Mouse (Mus musculus): ENCODE measurements around the gene Ldb3. TPM values are rescaled to one million over a fixed set of nuclear protein-coding genes. Genes with fewer than 3 reads are reported as not detected.

Ldb3 gene
- polyA plus RNA-seq (2015; fragmentation: Nextera tagmentation; extraction: Ambion mirVana), result 1.2 and 5.6 TPM in 2 replicates

- Histone ChIP-seq H3K4me1 (ENCODE audit: control insufficient read depth, insufficient read depth, low read depth, low read length) (no peaks in the 10 kb centered on the region), H3K27me3 (replicated peaks; ENCODE audit: control insufficient read depth, insufficient read depth, low read length) (no peaks in the 10 kb centered on the region), H3K9ac (ENCODE audit: low read depth, low read length) (no peak within 1 kb of the TSS), H3K36me3 (ENCODE audit: control insufficient read depth, insufficient read depth, low read length) (no peaks in the 10 kb centered on the region), H3K4me2 (ENCODE audit: low read length) (no peak within 1 kb of the TSS), H3K4me3 (ENCODE audit: low read length) (no peak within 1 kb of the TSS), H3K27ac (ENCODE audit: low read depth, low read length) (no peak within 1 kb of the TSS), H3K9me3 (ENCODE audit: control insufficient read depth, low read length) (no peaks in the 10 kb centered on the region)
- ATAC-seq, result no peak
- 83% methylated on average over 8 of the region's 8 CpGs for WGBS
These were observed at the start of gene Ldb3 for GRCm38 (mm10) chr14:34588498-34588897. Gene Ldb3 (minus strand): TSS chr14:34588682.

- no peaks in the 10 kb centered on the region for H3K36me3 ChIP-seq (ENCODE audit: control insufficient read depth, insufficient read depth, low read length)
- no peak for ATAC-seq
- no peak overlapping the region for H3K27ac ChIP-seq (ENCODE audit: low read depth, low read length)
- H3K9me3 ChIP-seq (ENCODE audit: control insufficient read depth, low read length), result no peaks in the 10 kb centered on the region
- H3K4me1 ChIP-seq (ENCODE audit: control insufficient read depth, insufficient read depth, low read depth, low read length), result no peaks in the 10 kb centered on the region
- H3K9ac ChIP-seq (ENCODE audit: low read depth, low read length), result no peak overlapping the region
- 90% methylated on average over 6 of the region's 6 CpGs for WGBS
- no peak overlapping the region for H3K4me2 ChIP-seq (ENCODE audit: low read length)
- H3K4me3 ChIP-seq (ENCODE audit: low read length), result no peak overlapping the region
- H3K27me3 ChIP-seq (replicated peaks; ENCODE audit: control insufficient read depth, insufficient read depth, low read length), result no peaks in the 10 kb centered on the region
These were observed 47.2 kb upstream of the Ldb3 start for GRCm38 (mm10) chr14:34635721-34636120.

DNA sequence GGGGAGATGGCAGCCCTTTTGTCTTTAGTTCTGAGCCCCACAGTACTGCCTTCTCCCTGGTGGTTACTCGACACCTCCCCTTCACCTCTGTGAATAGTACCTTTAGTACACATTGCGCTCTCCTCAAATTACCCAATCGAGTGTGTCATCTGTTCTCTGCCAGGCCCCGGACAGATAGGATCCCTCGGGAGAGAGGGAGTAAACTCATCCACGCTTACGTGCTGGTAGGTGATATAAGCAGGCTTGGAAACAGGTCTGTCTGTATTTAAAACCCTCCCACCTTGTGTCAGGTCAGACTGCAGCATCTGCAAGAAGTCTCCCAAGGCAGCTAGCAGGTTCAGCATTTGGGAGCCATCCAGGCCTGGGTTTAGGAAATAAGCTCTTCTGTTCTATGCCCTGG lies 46.7 kb upstream of the Ldb3 start:
- no peak overlapping the region for H3K4me3 ChIP-seq (ENCODE audit: low read length)
- H3K27ac ChIP-seq (ENCODE audit: low read depth, low read length), result no peak overlapping the region
- 46% methylated on average over 7 of the region's 7 CpGs for WGBS
- no peaks in the 10 kb centered on the region for H3K4me1 ChIP-seq (ENCODE audit: control insufficient read depth, insufficient read depth, low read depth, low read length)
- no peak overlapping the region for H3K9ac ChIP-seq (ENCODE audit: low read depth, low read length)
- no peaks in the 10 kb centered on the region for H3K36me3 ChIP-seq (ENCODE audit: control insufficient read depth, insufficient read depth, low read length)
- no peaks in the 10 kb centered on the region for H3K27me3 ChIP-seq (replicated peaks; ENCODE audit: control insufficient read depth, insufficient read depth, low read length)
- ATAC-seq, result no peak
- H3K4me2 ChIP-seq (ENCODE audit: low read length), result no peak overlapping the region
- H3K9me3 ChIP-seq (ENCODE audit: control insufficient read depth, low read length), result no peaks in the 10 kb centered on the region

DNA sequence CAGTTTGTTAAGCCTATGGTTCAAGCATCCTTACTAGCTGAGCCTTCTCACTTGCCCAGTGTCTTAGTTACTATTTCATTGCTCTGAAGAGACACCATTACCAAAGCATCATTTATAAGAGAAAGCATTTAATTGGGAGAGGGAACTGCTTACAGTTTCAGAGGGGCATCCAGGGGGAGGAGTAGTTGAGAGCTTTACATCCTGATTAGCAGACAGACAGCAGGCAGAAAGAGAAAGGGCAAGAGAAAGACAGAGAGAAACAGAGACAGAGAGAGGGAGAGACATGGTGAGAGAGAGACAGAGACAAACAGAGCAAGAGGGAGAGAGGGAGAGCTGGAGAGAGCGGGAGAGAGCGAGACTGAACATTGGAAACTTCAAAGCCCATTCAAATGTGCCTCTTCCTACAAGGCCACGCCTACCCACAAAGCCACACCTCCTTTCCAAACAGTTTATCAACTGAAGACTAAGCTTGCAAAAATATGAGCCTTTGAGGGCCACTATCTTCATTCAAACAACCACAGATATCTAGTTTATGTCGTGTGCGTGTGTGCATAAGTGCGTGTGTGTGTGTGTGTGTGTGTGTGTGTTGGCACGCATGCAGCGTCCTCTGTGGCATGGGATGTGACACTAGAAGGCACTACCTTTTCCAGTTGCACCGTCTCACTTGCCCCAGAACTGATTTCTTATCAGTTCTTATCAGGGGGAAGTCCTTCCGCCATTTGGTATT lies 44.4 kb upstream of the Ldb3 start:
- no peak overlapping the region for H3K9ac ChIP-seq (ENCODE audit: low read depth, low read length)
- H3K9me3 ChIP-seq (ENCODE audit: control insufficient read depth, low read length), result no peaks in the 10 kb centered on the region
- H3K4me3 ChIP-seq (ENCODE audit: low read length), result no peak overlapping the region
- H3K27me3 ChIP-seq (replicated peaks; ENCODE audit: control insufficient read depth, insufficient read depth, low read length), result no peaks in the 10 kb centered on the region
- no peaks in the 10 kb centered on the region for H3K36me3 ChIP-seq (ENCODE audit: control insufficient read depth, insufficient read depth, low read length)
- H3K4me2 ChIP-seq (ENCODE audit: low read length), result no peak overlapping the region
- H3K4me1 ChIP-seq (ENCODE audit: control insufficient read depth, insufficient read depth, low read depth, low read length), result no peaks in the 10 kb centered on the region
- no peak for ATAC-seq
- H3K27ac ChIP-seq (ENCODE audit: low read depth, low read length), result no peak overlapping the region
- 74% methylated on average over 10 of the region's 10 CpGs for WGBS

DNA sequence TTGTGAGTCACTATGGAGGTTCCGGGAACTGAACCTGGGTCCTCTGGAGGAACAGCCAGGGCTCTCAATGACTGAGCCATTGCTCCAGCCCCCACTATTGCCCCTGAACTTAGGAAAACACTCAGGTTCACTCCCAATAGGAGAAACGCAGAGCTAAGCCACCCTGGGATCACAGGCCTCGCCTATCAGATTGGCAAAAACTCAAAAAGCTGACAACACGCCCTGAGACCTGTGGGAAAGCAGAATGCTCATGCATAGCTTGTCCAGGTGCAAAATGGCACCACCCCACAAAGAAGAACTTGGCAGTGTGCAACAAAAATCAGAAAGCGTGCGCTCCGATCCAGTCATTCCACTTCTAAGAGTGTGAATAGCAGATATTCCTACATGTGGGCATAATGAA lies 38.3 kb upstream of the Ldb3 start:
- Histone ChIP-seq H3K27me3 (replicated peaks; ENCODE audit: control insufficient read depth, insufficient read depth, low read length) (no peaks in the 10 kb centered on the region), H3K36me3 (ENCODE audit: control insufficient read depth, insufficient read depth, low read length) (no peaks in the 10 kb centered on the region), H3K27ac (ENCODE audit: low read depth, low read length) (no peak overlapping the region), H3K4me1 (ENCODE audit: control insufficient read depth, insufficient read depth, low read depth, low read length) (no peaks in the 10 kb centered on the region), H3K4me3 (ENCODE audit: low read length) (no peak overlapping the region), H3K9me3 (ENCODE audit: control insufficient read depth, low read length) (no peaks in the 10 kb centered on the region), H3K4me2 (ENCODE audit: low read length) (no peak overlapping the region), H3K9ac (ENCODE audit: low read depth, low read length) (no peak overlapping the region)
- no peak for ATAC-seq
- WGBS, result 89% methylated on average over 7 of the region's 7 CpGs

GRCm38 (mm10) chr14:34623531-34624210 lies 35.2 kb upstream of the Ldb3 start:
- Histone ChIP-seq H3K36me3 (ENCODE audit: control insufficient read depth, insufficient read depth, low read length) (no peaks in the 10 kb centered on the region), H3K9ac (ENCODE audit: low read depth, low read length) (no peak overlapping the region), H3K4me2 (ENCODE audit: low read length) (no peak overlapping the region), H3K4me3 (ENCODE audit: low read length) (no peak overlapping the region), H3K4me1 (ENCODE audit: control insufficient read depth, insufficient read depth, low read depth, low read length) (no peaks in the 10 kb centered on the region), H3K27ac (ENCODE audit: low read depth, low read length) (no peak overlapping the region), H3K27me3 (replicated peaks; ENCODE audit: control insufficient read depth, insufficient read depth, low read length) (no peaks in the 10 kb centered on the region), H3K9me3 (ENCODE audit: control insufficient read depth, low read length) (no peaks in the 10 kb centered on the region)
- ATAC-seq, result no peak
- WGBS, result 85% methylated on average over 16 of the region's 16 CpGs

DNA sequence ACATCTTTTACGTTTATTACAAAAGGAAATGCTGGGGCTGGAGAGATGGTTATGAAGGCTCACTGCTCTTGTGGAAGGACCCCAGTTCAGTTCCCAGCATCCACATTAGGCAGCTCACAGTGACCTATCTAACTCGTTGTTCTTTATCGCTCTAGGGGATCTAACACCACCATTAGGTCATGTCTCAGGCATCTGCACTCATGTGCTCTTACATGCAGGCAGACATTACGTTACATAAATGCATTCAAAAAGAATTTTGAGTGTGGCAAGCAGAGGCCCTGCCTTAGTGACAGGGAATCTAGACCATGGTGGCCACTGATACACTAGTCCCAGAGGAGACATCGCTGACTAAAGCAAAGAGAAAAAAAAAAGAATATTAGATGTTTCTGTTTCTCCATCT lies 34.6 kb upstream of the Ldb3 start:
- Histone ChIP-seq H3K36me3 (ENCODE audit: control insufficient read depth, insufficient read depth, low read length) (no peaks in the 10 kb centered on the region), H3K4me1 (ENCODE audit: control insufficient read depth, insufficient read depth, low read depth, low read length) (no peaks in the 10 kb centered on the region), H3K4me2 (ENCODE audit: low read length) (no peak overlapping the region), H3K27ac (ENCODE audit: low read depth, low read length) (no peak overlapping the region), H3K9me3 (ENCODE audit: control insufficient read depth, low read length) (no peaks in the 10 kb centered on the region), H3K4me3 (ENCODE audit: low read length) (no peak overlapping the region), H3K27me3 (replicated peaks; ENCODE audit: control insufficient read depth, insufficient read depth, low read length) (no peaks in the 10 kb centered on the region), H3K9ac (ENCODE audit: low read depth, low read length) (no peak overlapping the region)
- no peak for ATAC-seq
- WGBS, result 95% methylated on average over 5 of the region's 5 CpGs

DNA sequence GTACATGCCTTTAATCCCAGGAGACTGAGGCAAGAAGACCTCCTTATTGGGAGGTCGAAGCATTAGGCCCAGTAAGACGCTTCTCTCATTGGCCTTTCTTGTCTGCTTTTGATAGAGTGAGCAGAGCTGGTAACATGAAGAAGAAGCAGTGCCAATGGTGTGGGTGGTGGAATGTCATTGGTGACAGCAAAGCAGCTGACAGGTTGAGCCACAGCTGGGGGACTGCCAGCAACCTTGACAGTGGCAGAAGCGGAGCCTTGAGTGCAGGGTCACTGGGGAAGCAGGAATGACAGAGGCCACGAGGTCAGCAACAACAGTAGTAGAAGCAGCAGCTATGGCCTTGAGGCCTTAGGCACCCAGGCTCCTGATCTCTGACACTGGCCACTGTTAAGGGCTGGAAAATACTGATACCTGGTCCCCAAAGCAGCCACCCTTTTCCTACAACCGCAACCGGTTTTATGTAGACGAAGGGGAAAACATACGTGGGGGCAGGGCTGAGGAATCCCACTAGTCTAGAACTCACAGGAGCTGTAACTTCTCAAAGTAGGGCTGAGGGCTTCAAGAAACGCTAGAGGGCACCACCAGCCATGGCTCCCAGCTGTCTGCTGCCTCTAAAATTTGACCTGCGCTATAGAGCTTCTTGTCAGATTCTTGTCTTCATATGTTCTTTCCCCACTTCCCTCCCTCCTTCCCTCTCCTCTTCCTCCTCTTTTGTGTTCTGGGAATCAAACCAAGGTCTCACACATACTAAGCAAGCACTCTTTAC lies 32.3 kb upstream of the Ldb3 start:
- no peak overlapping the region for H3K4me2 ChIP-seq (ENCODE audit: low read length)
- 42% methylated on average over 10 of the region's 10 CpGs for WGBS

GRCm38 (mm10) chr14:34618808-34619207 lies 30.3 kb upstream of the Ldb3 start:
- no peak overlapping the region for H3K4me3 ChIP-seq (ENCODE audit: low read length)
- no peaks in the 10 kb centered on the region for H3K9me3 ChIP-seq (ENCODE audit: control insufficient read depth, low read length)
- no peak overlapping the region for H3K9ac ChIP-seq (ENCODE audit: low read depth, low read length)
- no peak overlapping the region for H3K27ac ChIP-seq (ENCODE audit: low read depth, low read length)
- 37% methylated on average over 9 of the region's 9 CpGs for WGBS
- H3K4me2 ChIP-seq (ENCODE audit: low read length), result no peak overlapping the region
- H3K27me3 ChIP-seq (replicated peaks; ENCODE audit: control insufficient read depth, insufficient read depth, low read length), result peaks cover 21% of the 10 kb centered on the region
- H3K36me3 ChIP-seq (ENCODE audit: control insufficient read depth, insufficient read depth, low read length), result no peaks in the 10 kb centered on the region
- no peak for ATAC-seq
- peaks cover 4% of the 10 kb centered on the region; the same call in 1 of the 2 replicates for H3K4me1 ChIP-seq (ENCODE audit: control insufficient read depth, insufficient read depth, low read depth, low read length)

More for the DNA sequence above, 32.3 kb upstream of the Ldb3 start:
- ATAC-seq, result no peak
- Histone ChIP-seq H3K9ac (ENCODE audit: low read depth, low read length) (no peak overlapping the region), H3K4me3 (ENCODE audit: low read length) (no peak overlapping the region), H3K27ac (ENCODE audit: low read depth, low read length) (no peak overlapping the region), H3K4me1 (ENCODE audit: control insufficient read depth, insufficient read depth, low read depth, low read length) (no peaks in the 10 kb centered on the region), H3K27me3 (replicated peaks; ENCODE audit: control insufficient read depth, insufficient read depth, low read length) (peaks cover 10% of the 10 kb centered on the region), H3K36me3 (ENCODE audit: control insufficient read depth, insufficient read depth, low read length) (no peaks in the 10 kb centered on the region), H3K9me3 (ENCODE audit: control insufficient read depth, low read length) (no peaks in the 10 kb centered on the region)
